Mouse (Mus musculus): ENCODE data around the gene Taar7d.
"Not testable (repeated sequence)": the region's sequence is repeated elsewhere in the genome, so short reads cannot be mapped to it uniquely, and the experiment has no call there.

Taar7d gene

DNA sequence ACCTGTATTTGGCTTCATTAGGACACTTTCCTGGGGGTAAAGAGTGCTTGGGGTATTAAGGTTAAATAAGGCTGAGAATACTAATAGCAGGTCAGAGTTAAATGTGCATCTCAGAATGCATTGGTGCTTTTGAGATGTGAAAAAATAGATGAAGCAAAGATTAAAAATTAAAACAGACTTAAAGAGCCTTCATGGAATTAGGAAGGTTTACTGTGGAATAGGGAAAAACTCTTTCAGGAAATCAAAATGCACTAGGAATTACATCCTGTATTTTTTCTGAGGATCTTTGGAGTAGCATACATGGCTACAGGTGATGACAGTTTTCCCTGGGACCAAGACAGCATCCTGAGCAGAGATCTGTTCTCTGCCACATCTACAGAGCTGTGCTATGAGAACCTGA is at the start of gene Taar7d:
TSS of gene Taar7d (plus strand) at position 301 of the 400 bp plus-strand sequence.
- DNase-seq, result no peak

DNA sequence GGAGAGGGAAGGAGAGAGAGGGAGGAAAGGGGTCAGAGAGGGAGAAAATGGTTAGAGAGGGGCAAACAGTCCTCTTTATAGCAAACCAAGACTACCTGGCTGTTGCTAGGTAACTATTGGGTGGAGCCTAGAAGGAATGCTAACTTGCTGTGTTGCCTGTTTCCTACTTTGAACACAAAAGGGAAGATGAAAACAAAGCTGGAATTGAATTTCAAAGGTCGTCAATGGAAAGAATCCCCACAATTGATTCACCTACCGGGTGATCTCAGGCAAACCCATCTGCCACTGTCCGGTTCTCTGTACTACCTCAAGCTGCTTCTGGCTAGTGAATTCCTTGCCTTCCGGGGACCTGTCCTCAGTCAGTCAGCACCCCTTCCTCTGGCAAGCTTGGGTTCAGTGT is 49.1 kb upstream of the Taar7d start:
- no peak for DNase-seq

DNA sequence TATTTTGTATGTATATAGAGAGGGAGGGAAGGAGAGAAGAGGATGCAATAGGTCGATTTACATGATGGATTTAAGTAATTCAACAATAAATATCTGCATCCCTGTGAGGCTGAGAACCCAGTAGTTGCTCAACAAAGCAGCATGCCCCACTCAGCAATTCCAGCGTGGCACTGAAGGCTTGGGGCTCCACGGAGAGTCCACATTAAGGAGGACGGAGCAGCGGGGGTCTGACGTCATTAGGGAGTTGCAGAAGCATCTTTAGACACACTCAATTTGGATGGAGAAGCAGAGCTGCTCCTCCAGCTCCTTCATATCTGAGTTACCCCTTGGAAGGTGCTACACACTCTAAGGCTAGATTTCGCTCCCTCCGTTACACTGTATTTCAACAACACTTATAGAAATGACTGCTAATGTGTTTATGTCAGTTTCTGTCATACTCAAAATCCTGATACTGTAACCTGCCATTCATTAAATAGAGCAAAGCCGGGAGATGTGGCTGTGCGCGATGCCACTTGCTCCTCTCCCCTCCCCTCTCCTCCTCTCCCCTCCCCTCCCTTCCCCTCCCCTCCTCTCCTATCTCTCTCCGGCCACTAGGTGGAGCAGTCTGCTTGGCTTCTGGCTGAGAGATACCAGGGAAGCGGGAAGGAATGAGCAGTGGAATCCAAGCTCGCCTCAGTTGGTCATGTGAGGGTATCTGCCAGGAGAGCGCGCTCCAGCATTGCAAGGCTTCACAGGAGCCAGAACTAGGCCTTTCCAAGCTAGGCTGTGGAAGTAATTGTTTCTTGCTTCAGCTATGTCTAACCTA is 47.9 kb upstream of the Taar7d start:
- DNase-seq, result peak; percentile 38

DNA sequence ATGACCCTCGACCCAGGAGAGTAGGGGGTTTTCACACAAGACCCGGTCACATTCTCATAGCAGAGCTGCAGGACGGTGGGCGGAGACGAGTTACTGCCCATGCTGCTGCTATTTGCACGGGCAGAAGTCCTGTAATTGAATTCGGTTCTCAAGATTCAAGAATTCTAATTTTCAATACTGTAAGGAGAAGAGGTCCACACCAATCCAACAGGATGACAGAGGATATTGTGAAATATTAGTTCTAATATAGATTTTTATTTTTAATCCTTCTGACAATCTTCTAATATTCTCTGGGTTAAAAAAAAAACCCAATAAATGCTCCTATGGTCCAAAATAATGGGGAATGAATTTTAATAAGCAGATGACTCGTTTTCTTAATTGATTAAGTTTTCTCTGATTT is 41.5 kb upstream of the Taar7d start, which contains the start of gene Taar6:
TSS of gene Taar6 (minus strand) at position 101 of the 400 bp plus-strand sequence.
- DNase-seq, result no peak

DNA sequence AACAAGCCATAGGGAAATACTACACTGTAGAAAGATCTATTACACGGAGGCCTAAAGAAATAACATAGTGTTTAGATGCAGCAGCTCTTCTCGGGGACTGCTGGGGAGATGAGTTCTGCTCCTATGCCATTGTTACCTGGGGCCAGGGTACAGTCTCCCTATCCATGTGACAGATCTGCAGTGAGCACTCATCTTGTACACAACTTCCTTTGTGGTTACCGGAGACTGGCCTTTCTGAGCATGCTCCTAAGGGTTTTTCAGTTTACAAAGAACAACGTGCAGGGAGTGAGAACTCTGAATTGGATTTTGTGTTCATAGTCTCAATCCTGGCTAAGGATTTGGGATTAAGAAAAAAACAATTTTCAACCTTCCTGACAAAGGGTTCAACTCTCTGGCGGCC is 40.6 kb upstream of the Taar7d start:
- DNase-seq, result no peak

DNA sequence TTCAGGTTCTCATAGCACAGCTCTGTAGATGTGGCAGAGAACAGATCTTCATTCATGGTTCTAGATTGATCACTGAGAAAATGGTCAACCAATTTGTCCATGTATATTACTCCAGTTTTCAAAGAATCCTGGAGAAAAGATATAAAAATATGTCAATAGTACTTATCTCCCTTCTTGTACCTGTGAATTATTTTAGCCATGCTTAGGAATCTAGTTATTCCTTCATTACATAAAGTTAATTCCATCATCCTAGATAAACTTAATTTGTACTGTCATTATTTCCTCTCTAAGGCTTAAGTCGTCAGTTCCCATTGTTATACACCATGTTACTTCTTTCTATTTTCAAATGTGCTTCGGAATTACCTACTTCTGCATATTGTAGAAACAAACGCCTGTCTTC is 33.6 kb upstream of the Taar7d start, which contains the start of gene Taar7a:
TSS of gene Taar7a (minus strand) at position 101 of the 400 bp plus-strand sequence.
- no peak for DNase-seq

DNA sequence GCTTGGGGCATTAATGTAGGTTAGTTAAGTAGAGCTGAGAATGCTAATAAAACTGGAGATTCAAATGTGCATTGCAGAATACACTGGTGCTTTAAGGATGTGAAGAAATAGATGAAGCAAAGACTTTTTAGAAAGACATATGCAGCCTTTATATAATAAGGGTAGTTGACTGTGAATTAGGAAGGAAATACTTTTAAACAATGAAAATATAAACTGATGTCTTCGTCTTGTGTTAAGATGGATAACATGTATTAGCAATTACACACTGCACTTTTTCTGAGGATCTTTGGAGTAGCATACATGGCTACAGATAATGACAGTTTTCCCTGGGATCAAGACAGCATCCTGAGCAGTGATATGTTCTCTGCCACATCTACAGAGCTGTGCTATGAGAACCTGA is 27.4 kb upstream of the Taar7d start, which contains the start of gene Taar7b:
TSS of gene Taar7b (plus strand) at position 301 of the 400 bp plus-strand sequence.
- DNase-seq, result no peak

DNA sequence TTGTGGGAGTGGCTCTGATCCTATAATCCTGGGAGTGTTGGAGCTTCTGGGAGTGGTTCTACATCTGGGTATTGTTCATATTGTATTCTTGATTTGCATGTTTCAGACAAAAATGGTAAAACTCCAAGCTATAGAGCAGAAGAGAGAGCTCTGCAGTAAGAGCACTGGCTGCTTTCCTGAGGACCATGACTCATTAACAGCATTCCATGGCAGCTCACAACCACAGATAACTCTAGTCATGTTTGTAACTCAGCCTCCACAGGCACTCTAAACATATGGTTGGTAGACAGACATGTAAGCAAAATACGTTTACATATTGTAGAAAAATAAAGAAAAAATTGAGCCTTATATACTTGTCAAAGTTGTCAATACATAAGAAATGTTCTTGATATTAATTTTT is 20.6 kb upstream of the Taar7d start:
- no peak for DNase-seq

DNA sequence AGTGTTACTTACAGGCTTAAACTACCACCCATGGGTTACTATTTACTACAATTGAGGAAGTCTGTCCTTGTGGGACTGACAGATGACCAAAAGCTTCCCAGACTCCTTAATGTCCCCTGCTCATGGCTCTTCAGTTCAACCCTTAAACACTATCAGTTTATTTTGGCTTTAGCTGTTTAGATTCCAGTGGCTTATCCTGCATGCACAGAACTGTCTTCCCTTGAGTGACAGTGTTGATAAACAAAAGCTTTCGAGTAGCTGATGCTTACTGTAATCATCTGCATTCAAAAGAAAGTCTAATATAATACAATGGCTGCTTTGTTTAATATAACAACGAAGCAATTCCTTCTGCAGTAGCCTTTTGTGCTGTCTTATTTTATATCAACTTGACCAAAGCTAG is 20.0 kb upstream of the Taar7d start:
- no peak for DNase-seq

DNA sequence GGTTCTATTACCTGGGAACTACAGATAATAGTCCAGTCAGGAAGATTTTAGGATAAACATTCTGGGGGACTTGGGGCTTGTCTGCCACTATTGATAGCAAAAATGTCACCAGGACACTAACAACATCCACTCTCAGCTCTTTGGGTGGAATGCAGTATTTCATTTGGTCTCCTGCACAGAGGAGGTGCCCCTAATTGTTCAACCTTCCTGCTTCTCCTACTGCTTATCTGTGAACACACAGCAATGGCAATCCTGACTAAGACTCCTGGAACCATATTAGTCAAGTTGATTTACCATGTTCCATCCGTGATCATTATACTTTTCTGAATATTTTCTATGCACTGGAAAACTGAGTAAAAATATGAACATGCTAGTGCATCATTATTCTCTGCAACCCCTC is 18.9 kb upstream of the Taar7d start:
- no peak for DNase-seq

DNA sequence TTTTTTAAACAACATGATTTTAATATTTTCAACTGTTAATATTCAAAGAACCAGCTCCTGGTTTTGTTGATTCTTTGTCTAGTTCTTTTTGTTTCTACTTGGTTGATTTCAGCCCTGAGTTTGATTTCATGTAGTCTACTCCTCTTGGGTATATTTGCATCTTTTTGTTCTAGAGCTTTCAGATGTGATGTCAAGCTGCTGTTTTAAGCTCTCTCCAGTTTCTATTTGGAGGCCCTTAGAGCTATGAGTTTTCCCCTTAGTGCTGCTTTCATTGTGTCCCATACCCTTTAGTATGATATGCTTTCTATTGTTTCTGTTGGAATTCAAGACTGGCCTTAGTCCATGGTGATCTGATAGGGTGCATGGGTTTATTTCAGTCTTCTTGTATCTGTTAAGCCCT is 4.3 kb downstream of the Taar7d start:
- DNase-seq, result no peak

DNA sequence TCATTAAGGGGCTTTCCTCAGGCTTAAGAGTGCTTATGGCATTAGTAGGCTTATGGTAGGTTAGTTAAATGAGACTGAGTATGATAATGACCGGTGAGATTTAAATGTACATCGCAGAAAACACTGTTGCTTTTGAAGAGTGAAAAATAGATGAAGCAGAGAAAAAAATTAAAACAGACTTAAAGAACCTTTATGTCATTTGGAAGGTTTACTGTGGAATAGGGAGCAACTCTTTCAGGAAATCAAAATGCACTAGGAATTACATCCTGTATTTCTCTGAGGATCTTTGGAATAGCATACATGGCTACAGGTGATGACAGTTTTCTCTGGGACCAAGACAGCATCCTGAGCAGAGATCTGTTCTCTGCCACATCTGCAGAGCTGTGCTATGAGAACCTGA is 10.3 kb downstream of the Taar7d start, which contains the start of gene Taar7e:
TSS of gene Taar7e (plus strand) at position 301 of the 400 bp plus-strand sequence.
- no peak for DNase-seq

DNA sequence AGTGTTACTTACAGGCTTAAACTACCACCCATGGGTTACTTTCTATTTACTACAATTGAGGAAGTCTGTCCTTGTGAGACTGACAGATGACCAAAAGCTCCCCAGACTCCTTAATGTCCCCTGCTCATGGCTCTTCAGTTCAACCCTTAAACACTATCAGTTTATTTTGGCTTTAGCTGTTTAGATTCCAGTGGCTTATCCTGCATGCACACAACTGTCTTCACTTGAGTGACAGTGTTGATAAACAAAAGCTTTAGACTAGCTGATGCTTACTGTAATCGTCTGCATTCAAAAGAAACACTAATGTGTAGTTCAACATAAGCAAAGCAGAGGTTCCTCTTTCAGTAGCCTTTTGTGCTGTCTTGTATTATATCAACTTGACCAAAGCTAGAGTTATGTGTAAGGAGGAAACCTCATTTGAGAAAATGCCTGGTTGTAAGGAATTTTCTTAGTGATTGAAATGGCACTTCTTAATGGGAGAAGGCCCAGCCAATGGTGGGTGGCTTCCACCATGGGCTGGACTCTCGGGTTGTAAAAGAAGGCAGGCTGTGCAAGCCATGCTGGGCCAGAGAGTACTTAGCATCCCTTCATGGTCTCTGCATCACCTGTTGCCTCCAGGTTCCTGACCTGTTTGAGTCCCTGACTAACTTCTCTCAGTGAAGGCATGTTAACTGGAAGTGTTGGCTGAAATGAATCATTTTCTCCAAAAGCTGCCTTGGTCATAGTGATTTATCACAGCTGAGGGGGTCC is 13.3 kb downstream of the Taar7d start:
- DNase-seq, result no peak

DNA sequence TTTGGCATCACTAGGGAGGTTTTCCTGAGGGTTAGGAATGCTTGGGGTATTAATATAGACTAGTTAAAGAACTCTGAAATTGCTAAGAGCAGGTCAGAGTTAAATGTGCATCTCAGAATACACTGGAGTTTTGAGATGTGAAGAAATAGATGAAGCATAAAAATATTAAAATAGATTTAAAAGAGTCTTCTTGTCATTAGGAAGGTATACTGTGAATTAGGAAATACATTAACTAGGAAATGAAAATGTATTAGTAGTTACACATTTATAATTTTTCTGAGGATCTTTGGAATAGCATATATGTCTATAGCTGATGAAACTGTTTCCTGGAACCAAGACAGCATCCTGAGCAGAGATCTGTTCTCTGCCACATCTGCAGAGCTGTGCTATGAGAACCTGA is 22.2 kb downstream of the Taar7d start, which contains the start of gene Taar7f:
TSS of gene Taar7f (plus strand) at position 301 of the 400 bp plus-strand sequence.
- no peak for DNase-seq

DNA sequence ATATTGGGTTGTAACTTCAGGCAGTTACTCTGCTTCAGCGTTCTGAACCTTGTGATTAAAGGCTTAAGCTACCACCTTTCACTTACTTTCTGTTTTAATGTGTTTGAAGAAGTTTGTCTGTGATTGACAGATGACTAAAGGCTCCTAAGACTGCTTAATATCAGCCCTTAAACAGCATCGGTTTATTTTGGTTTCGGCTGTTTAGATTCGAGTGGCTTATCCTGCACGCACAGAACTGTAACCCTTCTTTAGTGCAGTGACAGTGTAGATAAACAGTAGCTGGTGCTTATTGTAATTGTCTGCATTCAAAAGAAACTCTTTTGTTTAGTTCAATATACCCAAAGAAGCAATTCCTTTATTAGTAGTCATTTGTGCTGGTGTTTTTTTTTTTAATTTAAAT is 25.0 kb downstream of the Taar7d start:
- no peak for DNase-seq

DNA sequence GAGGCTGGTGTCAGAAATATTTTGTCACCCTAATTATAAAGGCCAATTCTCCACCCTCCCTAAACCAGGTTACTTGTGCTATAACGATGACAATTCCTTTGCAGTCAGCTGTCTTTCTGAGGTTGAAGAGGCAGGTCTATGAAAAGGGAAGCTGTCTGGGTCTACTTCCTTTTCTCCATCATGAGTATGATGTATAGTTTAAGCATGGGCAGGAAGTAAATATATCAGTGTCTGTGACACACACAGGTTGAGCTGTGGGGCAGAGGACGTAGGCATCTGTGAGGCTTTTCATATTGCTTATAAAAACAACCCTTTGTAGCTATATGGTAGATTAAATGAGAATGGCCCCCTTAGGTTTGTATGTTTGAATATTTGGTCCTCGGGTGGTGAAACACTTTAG is 32.0 kb downstream of the Taar7d start:
- DNase-seq, result no peak

DNA sequence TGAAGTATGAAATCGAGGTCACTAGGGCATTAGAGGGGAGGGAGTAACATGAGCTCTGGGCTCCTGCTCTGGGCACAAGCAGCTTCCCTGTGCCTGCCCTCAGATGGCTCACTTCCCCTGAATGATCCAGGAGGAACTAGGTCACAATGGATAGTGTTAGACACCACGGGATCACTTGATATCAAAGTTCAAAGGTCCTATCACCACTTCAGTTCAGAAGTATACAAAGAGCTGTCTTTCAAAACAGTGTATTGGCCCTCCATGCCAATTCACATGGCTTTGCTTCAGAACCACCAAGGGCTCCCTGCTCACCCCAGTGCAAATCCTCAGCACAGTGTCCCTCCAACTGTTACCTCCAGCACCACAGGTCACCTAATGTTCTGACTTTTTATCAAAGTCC is 47.7 kb downstream of the Taar7d start:
- not testable (repeated sequence) for DNase-seq

DNA sequence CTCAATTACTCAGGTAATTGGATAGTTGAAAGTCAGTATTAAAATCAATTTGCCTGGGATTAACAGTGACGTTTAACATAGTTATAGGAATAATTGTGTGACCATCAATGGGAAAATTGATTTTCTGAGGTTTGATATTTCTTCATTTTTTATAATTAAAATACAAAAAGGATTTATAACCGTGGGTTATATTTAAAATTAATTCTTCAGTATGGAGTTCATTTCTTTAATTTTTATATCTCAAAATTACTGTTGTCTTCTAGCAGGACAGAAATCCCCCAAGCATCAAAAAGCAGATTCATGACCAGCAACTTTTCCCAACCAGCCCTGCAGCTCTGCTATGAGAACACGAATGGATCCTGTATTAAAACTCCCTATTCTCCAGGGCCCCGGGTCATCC is 49.2 kb downstream of the Taar7d start, which contains the start of gene Taar8a:
TSS of gene Taar8a (plus strand) at position 301 of the 400 bp plus-strand sequence.
- not testable (repeated sequence) for DNase-seq
